Mouse (Mus musculus): ENCODE data around the gene Zbtb7b.
"Not testable (repeated sequence)": the region's sequence is repeated elsewhere in the genome, so short reads cannot be mapped to it uniquely, and the experiment has no call there.

Gene Zbtb7b

DNA sequence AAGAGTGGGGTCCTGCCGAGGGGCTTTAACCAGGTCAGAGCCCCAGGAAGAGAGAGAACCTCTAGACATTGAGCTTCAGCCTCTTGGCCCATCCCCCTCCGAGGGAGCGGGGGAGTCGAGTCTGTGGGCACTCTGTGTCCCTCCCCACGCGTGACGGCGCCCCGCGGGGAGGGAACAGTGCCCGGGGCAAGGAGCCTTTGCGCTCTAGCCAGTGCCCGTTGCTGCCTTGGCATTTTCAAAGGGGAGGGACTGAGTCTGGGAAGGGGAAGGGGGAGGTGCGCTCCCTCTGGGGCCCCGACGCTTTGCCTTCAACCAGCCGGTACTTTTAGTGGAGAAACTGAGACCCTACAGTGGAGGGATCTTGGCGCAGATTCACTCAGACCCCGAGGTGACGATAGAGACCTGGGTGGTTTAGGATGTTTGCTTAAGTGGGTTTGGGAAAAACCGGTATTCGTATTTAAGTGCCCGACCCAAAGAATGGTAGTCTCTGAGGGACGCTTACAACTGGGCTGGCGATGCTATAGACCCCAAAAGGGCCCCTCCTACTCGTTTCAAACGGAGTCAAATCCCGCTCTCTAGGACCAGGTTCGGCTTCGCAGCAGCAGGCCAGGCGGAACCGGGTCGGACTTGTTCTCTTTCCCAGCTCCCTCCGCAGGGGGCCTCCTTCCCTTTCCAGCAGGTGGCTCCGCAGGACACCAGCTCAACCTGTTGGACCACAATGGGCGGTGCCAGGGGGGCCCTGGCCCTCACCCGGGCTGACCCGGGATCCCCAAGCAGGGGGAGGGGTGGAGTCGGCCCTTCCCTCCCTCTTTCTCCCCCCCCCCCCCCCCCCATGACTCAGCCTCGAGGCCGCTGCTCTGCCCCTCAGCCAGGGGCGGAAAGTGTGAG is at the start of gene Zbtb7b:
Zbtb7b (minus strand) TSS at position 771 of the 888 bp plus-strand sequence.
- peak; percentile 94 for DNase-seq

DNA sequence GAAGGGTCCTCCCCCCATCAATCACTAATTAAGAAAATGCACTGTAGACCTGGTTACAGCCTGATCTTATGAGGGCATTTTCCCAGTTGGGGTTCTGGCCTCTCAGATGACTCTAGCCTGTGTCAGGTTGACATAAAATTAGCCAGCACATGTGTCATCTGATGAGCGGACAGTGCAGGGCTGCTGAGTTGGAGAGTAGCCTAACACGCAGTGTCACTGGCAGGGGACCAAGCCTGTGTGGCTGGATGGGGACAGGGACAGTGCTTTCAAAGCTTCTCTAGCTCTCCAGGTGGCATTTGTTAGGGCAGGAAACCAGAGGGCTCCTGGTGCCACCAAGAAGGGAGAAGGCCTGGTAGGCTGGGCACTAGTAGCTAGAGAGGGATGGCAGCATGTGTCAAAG is 46.1 kb upstream of the Zbtb7b start:
- no peak for DNase-seq

- DNase-seq: no peak
Measured at GRCm38 (mm10) chr3:89437269-89437668, 42.7 kb upstream of the Zbtb7b start.

DNA sequence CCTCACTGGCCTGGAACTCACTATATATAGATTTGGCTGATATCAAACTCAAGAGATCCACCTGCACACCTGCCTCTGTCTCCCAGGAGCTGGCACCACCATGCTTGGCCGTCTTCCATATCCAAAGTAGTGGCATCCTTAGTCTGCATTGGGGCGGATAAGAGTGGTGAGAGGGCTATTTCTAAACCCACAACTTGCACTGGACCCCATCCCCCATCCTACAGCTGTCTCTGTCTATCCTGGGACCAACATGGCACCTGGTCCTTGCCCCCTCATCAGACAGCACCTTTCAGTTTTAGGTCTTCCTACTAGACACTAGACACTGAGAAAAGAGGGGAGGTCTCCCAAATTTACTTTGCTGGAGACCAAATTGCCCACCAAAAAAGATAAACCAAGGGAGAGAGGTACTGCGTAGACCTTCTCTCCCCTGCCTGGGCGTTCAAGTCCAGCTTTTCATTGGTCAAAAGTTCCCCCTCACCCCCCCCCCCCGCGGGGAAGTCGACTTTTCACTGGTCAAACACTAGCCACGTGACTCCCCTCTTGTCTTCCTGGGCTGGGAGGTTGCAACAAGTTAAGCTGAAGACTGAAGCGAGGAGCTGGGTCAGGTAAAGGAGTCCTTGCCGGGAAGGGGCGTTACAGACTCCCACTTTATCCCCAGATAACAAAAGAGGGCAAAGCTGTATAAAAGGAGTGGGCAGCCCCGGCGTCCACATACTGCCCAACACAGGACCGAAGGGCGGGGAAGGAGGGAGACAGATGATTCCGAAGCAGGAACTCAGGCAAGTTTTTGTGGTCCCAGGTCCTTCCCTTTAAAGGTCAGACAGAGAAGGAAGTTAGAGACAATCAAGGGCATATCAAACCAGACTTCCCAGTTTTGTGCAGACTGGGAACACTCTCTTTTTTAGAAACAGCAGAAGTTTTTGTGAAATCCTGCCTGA is 41.9 kb upstream of the Zbtb7b start, which contains the start of gene Pbxip1:
Pbxip1 (plus strand) TSS at position 531 of the 938 bp plus-strand sequence.
- DNase-seq: no peak

DNA sequence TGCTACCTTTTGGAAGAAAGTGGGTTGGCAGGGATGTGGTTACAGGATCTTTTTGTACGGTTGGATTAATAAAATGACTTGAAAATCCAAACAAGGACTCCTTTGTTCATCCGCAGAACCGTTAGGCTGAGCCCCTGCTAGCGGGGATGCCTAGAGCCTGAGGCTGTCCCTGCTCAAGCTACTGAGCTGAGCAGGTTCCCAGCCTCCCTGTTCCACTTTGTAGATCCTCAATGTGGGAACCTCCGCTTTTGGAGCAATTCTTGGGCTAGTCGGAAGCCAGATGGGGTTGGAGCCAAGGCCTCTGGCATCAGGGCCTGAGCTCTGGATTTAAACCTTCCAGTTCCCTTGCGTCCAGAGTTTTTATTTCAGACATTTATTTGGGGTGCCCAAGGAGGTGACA is 40.5 kb upstream of the Zbtb7b start:
- no peak for DNase-seq

GRCm38 (mm10) chr3:89434532-89434931 is 40.0 kb upstream of the Zbtb7b start:
- no peak for DNase-seq

GRCm38 (mm10) chr3:89432606-89433005 is 38.0 kb upstream of the Zbtb7b start:
- DNase-seq: no peak

DNA sequence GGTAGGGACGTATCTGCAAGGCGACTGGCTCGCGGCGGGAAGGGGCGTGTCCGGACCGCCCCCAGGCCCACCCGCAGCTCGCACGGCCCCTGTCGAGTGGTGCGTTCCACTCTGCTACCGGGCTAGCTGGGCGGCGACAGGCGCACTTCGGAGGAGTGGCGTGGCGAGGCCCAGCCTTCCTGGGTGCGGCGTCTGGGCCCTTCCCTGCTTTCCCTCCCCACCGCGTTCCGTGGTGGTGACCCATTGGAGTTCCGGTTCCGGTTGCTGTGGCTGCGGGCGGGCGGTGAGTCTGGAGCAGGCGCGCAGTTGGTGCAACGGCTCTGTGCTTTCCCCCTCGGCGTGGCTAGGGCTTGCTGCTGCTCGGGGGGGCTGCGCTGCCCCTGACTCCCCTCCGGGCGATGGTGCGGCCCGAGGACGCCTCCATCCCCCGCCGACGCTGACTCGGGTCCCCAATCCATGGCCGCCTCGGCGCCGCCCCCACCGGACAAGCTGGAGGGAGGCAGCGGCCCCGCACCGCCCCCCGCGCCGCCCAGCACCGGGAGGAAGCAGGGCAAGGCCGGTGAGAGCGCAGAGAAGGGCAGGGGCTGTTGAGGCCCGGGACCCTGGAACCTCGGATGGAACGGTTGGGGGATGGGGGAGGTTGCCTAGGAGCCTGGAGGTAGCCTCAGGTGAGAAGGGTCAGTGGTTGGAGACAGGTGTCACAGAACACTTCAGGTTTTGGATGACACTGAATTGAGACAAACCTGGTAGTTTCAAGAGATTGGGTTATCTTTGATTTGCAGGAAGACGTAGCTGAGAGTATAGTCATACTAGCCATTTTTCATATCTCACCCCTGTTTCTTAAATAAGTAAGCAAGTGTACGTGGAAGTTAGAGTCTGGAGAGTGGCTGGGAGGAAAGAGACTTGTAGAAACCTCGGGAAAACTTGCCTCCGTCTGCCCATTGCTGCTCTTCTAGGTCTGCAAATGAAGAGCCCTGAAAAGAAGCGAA is 35.9 kb upstream of the Zbtb7b start, which contains the start of gene Pygo2:
Pygo2 (plus strand) TSS at position 44 of the 989 bp plus-strand sequence.
- DNase-seq: peak; percentile 96

DNA sequence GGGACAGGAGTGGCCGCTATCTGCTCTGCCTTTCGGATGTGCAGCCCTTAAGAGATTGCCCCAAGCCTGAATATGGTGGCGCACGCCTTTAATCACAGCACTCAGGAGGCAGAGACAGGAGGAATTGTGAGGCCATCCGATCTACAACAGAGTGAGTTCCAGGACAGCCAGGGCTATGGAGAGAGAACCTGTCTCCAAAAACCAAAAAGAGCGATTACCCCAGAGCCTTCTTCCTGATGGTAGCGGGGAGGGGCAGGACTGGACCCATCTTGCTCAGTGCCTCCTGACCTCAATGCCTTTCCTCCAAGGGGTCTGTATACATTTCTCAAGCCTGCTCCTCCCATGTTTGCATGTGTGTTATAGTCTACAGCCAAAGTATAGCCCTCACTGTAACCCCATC is 34.4 kb upstream of the Zbtb7b start:
- DNase-seq: not testable (repeated sequence)

GRCm38 (mm10) chr3:89425876-89426275 is 31.3 kb upstream of the Zbtb7b start:
- no peak for DNase-seq

GRCm38 (mm10) chr3:89425141-89425525 is 30.6 kb upstream of the Zbtb7b start:
- no peak for DNase-seq

- no peak for DNase-seq
Measured at GRCm38 (mm10) chr3:89424416-89425140, 30.0 kb upstream of the Zbtb7b start.

DNA sequence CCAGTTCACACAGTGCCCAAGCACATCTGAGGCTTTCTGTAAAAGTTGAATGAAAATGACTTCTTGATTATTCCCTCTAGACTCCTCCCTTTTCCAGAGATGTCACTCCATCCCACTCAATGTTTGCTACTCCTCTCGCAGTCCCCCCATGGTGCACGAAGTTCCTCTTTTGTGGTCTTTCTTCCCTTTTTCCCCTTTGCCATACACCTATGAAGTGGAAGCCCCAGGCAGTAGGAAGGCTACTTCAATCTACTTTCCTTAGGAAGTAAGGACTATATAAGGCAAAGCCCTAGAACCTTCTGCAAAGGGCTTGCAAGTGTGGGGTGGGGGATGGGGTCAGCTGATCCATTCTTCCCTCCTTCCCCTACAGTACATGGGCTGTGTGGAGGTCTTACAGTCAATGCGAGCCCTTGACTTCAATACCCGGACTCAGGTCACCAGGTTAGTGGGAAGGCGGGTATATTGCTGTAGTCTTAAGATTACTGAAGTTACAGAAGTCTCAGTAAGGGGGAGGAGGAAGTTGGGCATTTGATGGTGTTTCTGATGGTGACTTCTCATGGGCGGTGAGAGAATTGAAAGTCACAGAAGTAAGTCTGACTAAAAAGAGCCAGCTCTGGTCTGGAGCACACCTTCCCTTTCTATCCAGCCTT is 28.1 kb upstream of the Zbtb7b start:
- no peak for DNase-seq

- no peak for DNase-seq
Measured at GRCm38 (mm10) chr3:89421810-89422473, 27.4 kb upstream of the Zbtb7b start.

- peak; percentile 74 for DNase-seq
Measured at GRCm38 (mm10) chr3:89421002-89421774, 26.6 kb upstream of the Zbtb7b start.

GRCm38 (mm10) chr3:89420421-89420820 is 25.8 kb upstream of the Zbtb7b start:
- no peak for DNase-seq

GRCm38 (mm10) chr3:89419981-89420380 is 25.4 kb upstream of the Zbtb7b start:
- no peak for DNase-seq

GRCm38 (mm10) chr3:89419571-89419970 is 25.0 kb upstream of the Zbtb7b start:
- no peak for DNase-seq

- DNase-seq: peak; percentile 58
Measured at GRCm38 (mm10) chr3:89418861-89419250, 24.3 kb upstream of the Zbtb7b start.

All from cerebellum, adult 9-11 months (tissue).